8 mouse cellular contexts compared by ENCODE assay signal in genomic region chr10:44005677-44006641, GRCm38 (mm10).
DNase-seq lines count a peak whose midpoint lies in the region; ATAC-seq and TF ChIP-seq lines count a peak whose summit lies in the region.

No protein-coding gene starts in this region.

- H3K79me3 ChIP-seq in C2C12 (ENCODE audit: low read depth): peaks cover 17% of the 10 kb centered on the region

- peaks cover 23% of the 10 kb centered on the region for H3K4me1 ChIP-seq in forebrain, embryonic 16.5 days (replicated peaks; ENCODE audit: control insufficient read depth, insufficient read depth, low read length)
- peaks cover 17% of the 10 kb centered on the region for H3K4me1 ChIP-seq in lung, embryonic 16.5 days (replicated peaks; ENCODE audit: control insufficient read depth, insufficient read depth, low read length)
- H3K4me1 ChIP-seq in stomach, embryonic 15.5 days: peaks cover 20% of the 10 kb centered on the region

- peak overlapping the region; percentile 42 for H3ac ChIP-seq in C2C12 (ENCODE audit: control insufficient read depth, insufficient read length, low read depth)

- H3K9ac ChIP-seq in forebrain, embryonic 16.5 days (replicated peaks; ENCODE audit: low read depth, low read length): no peak overlapping the region
- peak overlapping the region; percentile 51 for H3K9ac ChIP-seq in lung, embryonic 16.5 days (ENCODE audit: low read length)
- no peak overlapping the region for H3K9ac ChIP-seq in stomach, embryonic 15.5 days

- intact Hi-C loops in left cerebral cortex, postnatal 36 days (cut with DNase I): loop anchor here (10.0 kb wide), 1 partner anchor 539 kb away; no protein-coding TSS in a partner anchor

- H3K4me3 ChIP-seq in C2C12 (ENCODE audit: insufficient read depth, poor library complexity, severe bottlenecking): no peak overlapping the region
- peak overlapping the region; percentile 35 for H3K4me3 ChIP-seq in forebrain, embryonic 16.5 days (replicated peaks; ENCODE audit: low read length)
- peak overlapping the region; percentile 47 for H3K4me3 ChIP-seq in lung, embryonic 16.5 days (ENCODE audit: low read length)
- peak overlapping the region; percentile 42 for H3K4me3 ChIP-seq in stomach, embryonic 15.5 days (replicated peaks)

- peak; percentile 42 for ATAC-seq in forebrain, embryonic 16.5 days
- peak; percentile 60 for ATAC-seq in lung, embryonic 16.5 days (ENCODE audit: low read depth)
- ATAC-seq in stomach, embryonic 15.5 days (ENCODE audit: insufficient read depth, low FRiP score, low read depth): peak; percentile 59
- ATAC-seq in cerebellum, adult (ENCODE audit: insufficient number of reproducible peaks, low FRiP score, low TSS enrichment): no peak

- peaks cover 31% of the 10 kb centered on the region for H3K79me2 ChIP-seq in C2C12 (ENCODE audit: control insufficient read depth, insufficient read depth)

- H3K36me3 ChIP-seq in C2C12 (ENCODE audit: control insufficient read depth, insufficient read depth): no peaks in the 10 kb centered on the region
- H3K36me3 ChIP-seq in forebrain, embryonic 16.5 days (ENCODE audit: control insufficient read depth, insufficient read depth): no peaks in the 10 kb centered on the region
- no peaks in the 10 kb centered on the region for H3K36me3 ChIP-seq in lung, embryonic 16.5 days (ENCODE audit: control insufficient read depth, insufficient read depth, low read length)
- H3K36me3 ChIP-seq in stomach, embryonic 15.5 days: no peaks in the 10 kb centered on the region

- no peaks in the 10 kb centered on the region for H3K27me3 ChIP-seq in C2C12 (ENCODE audit: control insufficient read depth, insufficient read depth, insufficient read length)
- H3K27me3 ChIP-seq in forebrain, embryonic 16.5 days (replicated peaks; ENCODE audit: control insufficient read depth, insufficient read depth, low read length): peaks cover 58% of the 10 kb centered on the region
- peaks cover 50% of the 10 kb centered on the region for H3K27me3 ChIP-seq in lung, embryonic 16.5 days (ENCODE audit: control insufficient read depth, insufficient read depth, low read depth, low read length)
- H3K27me3 ChIP-seq in stomach, embryonic 15.5 days (replicated peaks): peaks cover 30% of the 10 kb centered on the region

- peak overlapping the region; percentile 53 for H3K4me2 ChIP-seq in forebrain, embryonic 16.5 days (ENCODE audit: low read length)
- peak overlapping the region; percentile 73 for H3K4me2 ChIP-seq in lung, embryonic 16.5 days (ENCODE audit: low read depth, low read length)
- peak overlapping the region; percentile 91 for H3K4me2 ChIP-seq in stomach, embryonic 15.5 days

- H3K27ac ChIP-seq in forebrain, embryonic 16.5 days (ENCODE audit: low read length): no peak overlapping the region
- H3K27ac ChIP-seq in lung, embryonic 16.5 days (ENCODE audit: low read length): 0 out of 2 replicates have a peak overlapping the region, but pooled peaks have one; percentile 12
- peak overlapping the region; percentile 1; the same call in 1 of the 2 replicates for H3K27ac ChIP-seq in stomach, embryonic 15.5 days

- no peaks in the 10 kb centered on the region for H3K9me3 ChIP-seq in forebrain, embryonic 16.5 days (ENCODE audit: control insufficient read depth, low read length)
- H3K9me3 ChIP-seq in lung, embryonic 16.5 days (ENCODE audit: control insufficient read depth, low read length): no peaks in the 10 kb centered on the region
- no peaks in the 10 kb centered on the region for H3K9me3 ChIP-seq in stomach, embryonic 15.5 days

- WGBS in forebrain, embryonic 16.5 days: 2% methylated on average over 40 of the region's 40 CpGs
- 1% methylated on average over 40 of the region's 40 CpGs for WGBS in lung, embryonic 16.5 days
- WGBS in stomach, embryonic 15.5 days: 3% methylated on average over 40 of the region's 40 CpGs

- no peak for TF ChIP-seq CTCF in C2C12 (IDR thresholded peaks at IDR 0.05; ENCODE audit: control insufficient read depth, insufficient read depth, insufficient read length)

- peak; percentile 28 for DNase-seq in T-cell, adult 2 months (ENCODE audit: low spot score)
- DNase-seq in kidney, adult 8-10 months: peak; percentile 89
- no peak for DNase-seq in left cerebral cortex, postnatal 36 days (ENCODE audit: low spot score in 2 of 2)

TF ChIP-seq in C2C12, 6 proteins besides CTCF, POLR2A, EP300 and RAD21:
- TF ChIP-seq USF1 (IDR thresholded peaks at IDR 0.05; ENCODE audit: low read depth) (no peak), MYOD1 (IDR thresholded peaks at IDR 0.05; ENCODE audit: control insufficient read depth, insufficient read length, low read depth) (no peak), FOSL1 (IDR thresholded peaks at IDR 0.05; ENCODE audit: insufficient read depth, low read length, poor library complexity, severe bottlenecking) (no peak), MAX (IDR thresholded peaks at IDR 0.05) (no peak), CEBPB (IDR thresholded peaks at IDR 0.05; ENCODE audit: low read depth) (no peak), MYOG (IDR thresholded peaks at IDR 0.05; ENCODE audit: control insufficient read depth, extremely low read depth, insufficient read length) (no peak)

Comparison
In these comparisons a context has a peak if more than half of its experiments do, and no peak if none do; other contexts are left out.
1. DNase-seq: peak in T-cell, adult 2 months (single experiment) and kidney, adult 8-10 months (2 of 2); none in left cerebral cortex, postnatal 36 days (0 of 2).
2. Peak in every context shown above with its lines, with median percentiles within 50 percentile points of each other: H3K4me2 ChIP-seq.